Mouse (Mus musculus) heart, adult 2 months (tissue): ENCODE measurements around the gene Sfmbt1.

Experiments
- CTCF ChIP-seq: fragments of 200-600 bp; IDR thresholded peaks from 2 replicates; pipeline ENCODE4 v1.8.1; 2022; ENCODE audit warnings: antibody characterized with exemption, mild to moderate bottlenecking, moderate library complexity
- EP300 ChIP-seq: fragments of 200-500 bp; IDR thresholded peaks from 2 replicates; pipeline ENCODE4 v1.6.1; 2011; ENCODE audit warnings: low read depth, low read length, control low read depth; ENCODE audit not compliant: insufficient read depth
- POLR2A ChIP-seq: fragments of 200-500 bp; IDR thresholded peaks from 2 replicates; pipeline ENCODE4 v1.6.1; 2011; ENCODE audit warnings: mild to moderate bottlenecking, low read depth, low read length, control low read depth; ENCODE audit not compliant: insufficient read depth

GRCm38 (mm10) chr14:30868826-30869225 lies 154.2 kb downstream of the Sfmbt1 start:
- no peak for TF ChIP-seq POLR2A
- TF ChIP-seq CTCF = no peak
- no peak for TF ChIP-seq EP300
